Mouse (Mus musculus) right cerebral cortex, postnatal 4 days (tissue): ENCODE measurements around the gene Hist1h1c.
"Not testable (repeated sequence)": the region's sequence is repeated elsewhere in the genome, so short reads cannot be mapped to it uniquely, and the experiment has no call there.

Experiments used
- DNase-seq: peaks from one replicate; pipeline ENCODE4 v3.0.0-alpha.2; 2022

Hist1h1c gene

DNA sequence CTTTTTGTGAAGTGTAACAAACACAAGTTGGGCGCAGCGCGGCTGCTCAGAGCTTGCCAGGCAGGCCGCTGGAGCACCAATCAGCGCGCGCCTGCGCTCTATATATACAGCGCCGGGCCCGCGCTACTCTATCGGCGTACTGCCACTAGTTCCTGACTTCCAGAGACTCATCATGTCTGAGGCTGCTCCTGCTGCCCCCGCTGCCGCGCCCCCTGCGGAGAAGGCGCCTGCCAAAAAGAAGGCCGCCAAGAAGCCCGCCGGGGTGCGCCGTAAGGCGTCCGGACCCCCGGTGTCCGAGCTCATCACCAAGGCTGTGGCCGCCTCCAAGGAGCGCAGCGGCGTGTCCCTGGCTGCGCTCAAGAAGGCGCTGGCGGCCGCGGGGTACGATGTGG lies at the start of gene Hist1h1c:
Hist1h1c (plus strand) TSS at position 132 of the 392 bp plus-strand sequence.
- peak; percentile 84 for DNase-seq

DNA sequence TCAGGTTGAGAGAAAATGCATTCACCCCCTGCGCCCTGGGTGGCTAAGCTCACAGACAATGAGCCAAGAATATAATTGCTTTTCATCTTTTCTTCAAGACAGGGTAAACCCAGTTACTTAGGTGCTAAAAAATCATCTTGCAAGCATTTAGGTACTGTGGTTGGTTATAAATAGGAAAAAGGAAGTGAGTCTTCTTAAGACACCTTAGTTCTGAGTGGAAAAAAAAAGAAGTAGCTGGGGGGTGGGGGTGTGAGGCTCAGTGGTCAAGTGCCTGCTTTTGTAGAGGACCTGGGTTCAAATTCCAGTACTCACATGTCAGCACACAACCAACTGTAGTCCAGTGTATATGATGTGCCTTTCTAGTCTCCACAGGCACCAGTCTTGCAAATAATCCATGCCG lies 49.7 kb upstream of the Hist1h1c start:
- DNase-seq = no peak

DNA sequence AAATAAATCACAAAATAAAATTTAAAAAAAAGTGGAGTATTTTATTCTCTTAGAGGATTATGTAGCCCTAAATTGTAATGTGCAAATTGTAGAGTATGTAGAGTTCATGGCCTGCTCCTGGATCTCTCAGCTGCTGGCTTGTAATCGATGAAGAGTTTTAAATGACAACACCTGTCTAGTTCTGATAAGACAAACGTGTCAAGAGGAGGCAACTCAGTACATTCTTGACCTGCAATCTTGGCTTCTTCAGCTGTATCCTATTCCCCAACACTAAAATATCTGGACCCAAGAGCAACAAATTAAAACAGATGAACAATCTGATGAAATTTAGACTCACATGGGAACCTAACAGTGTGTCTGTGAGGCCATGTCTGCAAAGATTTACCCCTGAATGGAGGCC lies 49.1 kb upstream of the Hist1h1c start:
- DNase-seq = no peak

DNA sequence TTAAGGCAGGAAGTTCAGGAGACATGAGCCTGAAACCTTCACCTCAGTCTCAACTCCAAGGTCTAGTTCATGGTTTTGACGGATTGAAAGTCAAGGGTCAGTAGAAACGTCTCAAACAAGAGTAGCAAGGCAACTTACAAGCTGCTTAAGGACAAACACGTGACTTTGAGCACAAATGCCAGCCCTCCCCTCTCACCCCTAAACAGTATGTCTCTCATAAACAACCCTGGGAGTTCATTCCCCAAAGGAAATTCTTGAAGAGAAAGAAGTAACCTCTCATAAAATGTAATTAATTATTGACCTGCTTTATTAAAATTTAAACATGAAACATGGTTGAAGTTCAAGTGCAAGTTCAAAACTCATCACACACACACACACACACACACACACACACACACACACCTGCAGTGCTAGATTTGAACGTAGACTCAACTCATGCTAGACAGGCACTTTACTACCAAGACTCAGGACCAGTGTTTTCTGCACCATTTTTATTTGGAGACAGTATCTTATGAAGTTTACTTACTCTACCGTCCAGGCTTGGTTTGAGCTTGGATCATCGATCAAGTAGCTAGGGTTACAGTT lies 44.7 kb upstream of the Hist1h1c start:
- DNase-seq = no peak

DNA sequence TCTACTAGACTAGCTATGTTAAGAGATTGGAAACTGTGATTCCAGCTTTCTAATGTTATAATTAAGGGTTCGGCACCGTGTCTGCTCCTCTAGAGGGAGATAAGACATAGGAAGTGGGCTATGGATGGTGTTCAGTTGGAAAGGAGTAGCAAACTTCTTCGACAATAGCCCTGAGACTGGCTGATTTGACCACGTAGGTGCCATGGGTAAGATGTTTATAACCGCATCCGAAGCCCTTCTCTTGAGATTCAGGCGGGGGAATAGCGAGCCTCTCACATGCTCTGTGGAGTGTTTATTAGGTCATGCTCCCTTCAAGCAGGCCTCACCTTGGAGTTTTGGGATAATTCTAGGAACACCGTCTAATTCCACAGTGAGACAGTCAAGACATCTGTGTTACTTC lies 43.7 kb upstream of the Hist1h1c start:
- no peak for DNase-seq

DNA sequence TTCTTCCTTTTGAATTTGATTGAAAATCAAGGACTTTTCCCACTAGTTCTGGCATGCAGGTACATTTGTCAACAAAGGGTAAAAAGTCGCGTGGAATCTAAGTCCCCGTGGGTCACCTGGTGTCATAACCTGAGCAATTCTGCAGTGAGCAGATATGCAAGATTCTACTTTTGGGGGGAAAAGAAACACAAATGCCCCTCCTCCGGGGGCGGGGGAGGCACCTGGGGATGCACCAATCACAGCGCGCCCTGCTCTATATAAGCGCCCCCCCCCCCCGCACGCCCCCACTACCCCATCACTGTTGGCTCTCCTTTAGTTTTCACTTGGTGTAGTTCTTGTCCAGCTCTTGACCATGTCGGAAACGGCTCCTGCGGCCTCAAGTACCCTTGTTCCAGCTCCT lies 43.1 kb upstream of the Hist1h1c start, which contains the start of gene Hist1h1t:
Hist1h1t (plus strand) TSS at position 301 of the 400 bp plus-strand sequence.
- DNase-seq = no peak

DNA sequence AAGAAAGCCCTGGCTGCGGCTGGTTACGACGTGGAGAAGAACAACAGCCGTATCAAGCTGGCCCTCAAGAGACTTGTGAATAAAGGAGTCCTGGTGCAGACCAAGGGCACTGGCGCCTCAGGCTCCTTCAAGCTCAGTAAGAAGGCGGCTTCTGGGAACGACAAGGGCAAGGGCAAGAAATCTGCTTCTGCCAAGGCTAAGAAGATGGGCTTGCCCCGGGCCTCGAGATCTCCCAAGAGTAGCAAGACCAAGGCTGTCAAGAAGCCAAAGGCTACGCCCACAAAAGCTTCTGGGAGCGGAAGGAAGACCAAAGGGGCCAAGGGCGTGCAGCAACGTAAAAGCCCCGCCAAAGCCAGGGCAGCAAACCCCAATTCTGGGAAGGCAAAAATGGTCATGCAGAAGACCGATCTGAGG lies 42.5 kb upstream of the Hist1h1c start:
- DNase-seq = no peak

DNA sequence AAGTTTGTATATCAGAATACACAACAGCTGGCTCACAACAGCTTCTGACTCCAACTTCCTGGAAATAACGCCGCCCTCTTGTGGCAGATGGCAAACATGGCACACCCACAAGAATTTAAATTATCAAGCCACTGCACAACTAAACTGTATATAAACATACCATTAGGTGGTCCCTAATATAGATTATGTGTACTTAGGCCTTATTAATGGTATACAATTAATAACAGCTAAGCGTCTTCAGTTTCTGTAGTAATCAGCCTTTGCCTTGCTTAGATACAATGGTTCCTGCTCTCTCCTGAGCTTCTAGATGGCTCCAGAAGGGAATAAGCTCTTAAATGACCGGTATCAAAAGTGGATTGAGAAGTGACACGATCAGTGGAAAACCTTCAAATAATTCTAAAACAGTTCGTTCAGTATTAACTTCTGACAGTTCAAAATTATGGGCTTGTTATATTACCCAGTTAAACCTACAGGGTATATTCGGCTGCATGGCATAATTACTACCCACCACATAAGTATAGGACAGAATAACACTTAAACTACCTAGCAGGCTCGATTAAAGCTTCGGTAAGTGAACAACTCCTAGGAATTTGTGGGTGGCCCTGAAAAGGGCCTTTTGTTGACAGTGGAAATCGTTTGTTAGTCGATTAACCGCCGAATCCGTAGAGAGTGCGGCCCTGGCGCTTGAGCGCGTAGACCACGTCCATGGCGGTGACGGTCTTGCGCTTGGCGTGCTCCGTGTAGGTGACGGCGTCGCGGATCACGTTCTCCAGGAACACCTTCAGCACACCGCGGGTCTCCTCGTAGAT lies 40.9 kb upstream of the Hist1h1c start:
- peak; percentile 46 for DNase-seq

DNA sequence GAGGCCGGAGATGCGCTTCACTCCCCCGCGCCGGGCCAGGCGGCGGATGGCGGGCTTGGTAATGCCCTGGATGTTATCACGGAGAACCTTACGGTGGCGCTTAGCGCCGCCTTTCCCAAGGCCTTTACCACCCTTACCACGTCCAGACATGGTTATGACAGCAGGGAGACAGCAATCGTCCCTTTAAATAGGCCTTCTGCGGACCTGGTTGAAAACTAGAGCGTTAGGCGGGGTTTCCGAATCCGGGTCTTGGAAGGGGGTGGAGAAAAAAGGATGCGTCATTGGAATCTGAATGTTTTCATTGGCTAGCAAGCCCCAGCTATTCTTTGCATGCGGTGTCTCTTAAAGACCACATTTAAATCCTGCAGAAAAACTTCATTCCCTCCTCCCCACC lies 40.3 kb upstream of the Hist1h1c start, which contains the start of gene Hist1h4c:
Hist1h4c (minus strand) TSS at position 155 of the 394 bp plus-strand sequence.
- peak; percentile 93 for DNase-seq

DNA sequence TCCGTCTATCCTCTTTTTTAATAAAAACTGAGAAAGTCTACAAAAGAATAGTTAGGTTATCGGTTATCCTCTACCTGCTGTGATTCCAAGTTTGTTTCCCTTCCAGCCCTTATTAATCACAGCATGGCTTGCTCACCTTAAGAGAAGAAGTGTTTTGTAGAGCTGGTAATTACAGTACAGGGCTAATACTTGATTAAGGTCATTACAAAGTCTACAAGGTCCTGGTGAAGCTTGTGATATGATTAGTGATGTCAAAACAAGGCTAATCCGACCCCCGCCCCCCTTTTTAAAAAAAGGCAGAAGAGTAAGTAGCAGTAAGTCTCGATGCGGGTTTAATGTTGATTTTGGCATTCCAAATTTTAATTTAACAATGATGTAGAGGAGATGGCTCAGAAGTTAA lies 39.6 kb upstream of the Hist1h1c start:
- DNase-seq = no peak

DNA sequence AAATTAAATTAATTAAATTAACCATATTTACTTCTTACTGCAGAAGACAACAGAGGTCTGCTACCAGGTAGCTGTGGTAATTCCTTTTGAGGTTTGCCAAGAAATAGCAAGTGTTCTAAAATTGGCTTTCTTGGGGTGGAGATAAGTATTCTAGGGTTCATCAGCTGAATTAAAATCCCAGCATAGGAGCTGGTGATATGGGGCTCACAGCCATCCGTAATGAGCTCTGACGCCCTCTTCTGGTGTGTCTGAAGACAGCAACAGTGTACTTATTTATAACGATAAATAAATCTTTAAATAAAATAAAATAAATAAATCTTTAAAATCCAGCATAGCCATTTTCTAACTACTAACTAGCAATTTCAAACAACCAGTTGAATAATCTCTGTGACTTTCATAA lies 38.8 kb upstream of the Hist1h1c start:
- DNase-seq = no peak

DNA sequence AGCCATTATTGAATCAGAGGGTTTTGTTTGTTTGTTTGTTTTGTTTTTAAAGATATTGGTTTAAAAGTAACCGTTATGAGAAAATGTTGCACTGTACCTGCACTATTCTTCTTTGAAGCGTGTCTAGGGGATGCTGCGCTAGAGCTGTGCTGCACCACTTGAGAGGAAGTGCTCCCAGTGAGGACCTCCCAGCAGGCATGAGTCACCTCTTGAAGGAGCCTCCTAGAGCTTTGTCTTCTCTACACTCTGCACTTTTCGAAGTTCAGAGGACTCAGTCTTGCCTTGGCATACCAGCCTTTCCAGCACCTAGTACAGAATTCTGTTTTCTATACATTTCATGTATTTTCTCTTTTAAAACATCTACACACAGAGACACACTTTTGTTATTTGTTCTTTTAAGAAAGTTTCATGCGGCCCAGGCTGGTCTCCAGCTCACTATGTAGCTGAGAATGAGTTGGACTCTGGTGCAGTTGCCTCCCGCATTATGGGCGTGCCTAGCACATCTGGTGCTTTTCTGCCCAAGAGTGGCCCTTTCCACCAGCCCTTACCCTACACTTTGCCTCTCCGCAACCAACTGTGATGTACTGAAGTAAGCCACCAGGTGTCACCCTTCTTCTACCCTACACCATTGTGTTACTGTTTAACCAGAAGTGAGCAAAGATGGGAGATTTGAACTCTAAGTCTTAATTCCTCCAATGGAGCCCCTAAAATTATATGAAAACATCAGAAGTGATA lies 37.7 kb upstream of the Hist1h1c start:
- peak; percentile 34 for DNase-seq

DNA sequence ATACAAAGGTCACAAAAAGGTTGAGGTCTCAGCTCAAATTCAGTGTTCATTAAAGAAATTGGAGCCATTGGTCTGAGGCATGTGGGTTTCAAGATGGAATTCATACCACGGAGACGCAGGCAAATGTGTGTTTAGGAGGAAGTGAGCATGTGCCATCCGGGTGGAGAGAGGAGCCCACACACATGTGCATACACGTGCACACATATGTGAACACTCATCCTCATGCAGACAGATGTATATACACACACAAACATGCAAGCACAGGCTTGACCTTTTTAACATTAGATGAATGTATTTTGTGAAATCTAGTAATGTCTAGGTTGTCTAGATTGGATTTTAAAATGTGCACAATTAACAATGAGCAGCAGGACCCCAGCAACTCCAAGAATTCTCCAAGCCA lies 36.4 kb upstream of the Hist1h1c start:
- no peak for DNase-seq

DNA sequence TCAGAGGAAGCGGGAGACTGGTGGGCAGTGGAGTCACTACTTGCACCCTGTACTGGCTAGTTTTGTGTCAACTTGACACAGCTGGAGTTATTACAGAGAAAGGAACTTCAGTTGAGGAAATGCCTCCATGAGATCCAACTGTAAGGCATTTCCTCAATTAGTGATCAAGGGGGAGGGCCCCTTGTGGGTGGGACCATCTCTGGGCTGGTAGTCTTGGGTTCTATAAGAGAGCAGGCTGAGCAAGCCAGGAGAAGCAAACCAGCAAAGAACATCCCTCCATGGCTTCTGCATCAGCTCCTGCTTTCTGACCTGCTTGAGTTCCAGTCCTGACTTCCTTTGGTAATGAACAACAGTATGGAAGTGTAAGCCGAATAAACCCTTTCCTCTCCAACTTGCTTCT lies 35.8 kb upstream of the Hist1h1c start:
- not testable (repeated sequence) for DNase-seq

DNA sequence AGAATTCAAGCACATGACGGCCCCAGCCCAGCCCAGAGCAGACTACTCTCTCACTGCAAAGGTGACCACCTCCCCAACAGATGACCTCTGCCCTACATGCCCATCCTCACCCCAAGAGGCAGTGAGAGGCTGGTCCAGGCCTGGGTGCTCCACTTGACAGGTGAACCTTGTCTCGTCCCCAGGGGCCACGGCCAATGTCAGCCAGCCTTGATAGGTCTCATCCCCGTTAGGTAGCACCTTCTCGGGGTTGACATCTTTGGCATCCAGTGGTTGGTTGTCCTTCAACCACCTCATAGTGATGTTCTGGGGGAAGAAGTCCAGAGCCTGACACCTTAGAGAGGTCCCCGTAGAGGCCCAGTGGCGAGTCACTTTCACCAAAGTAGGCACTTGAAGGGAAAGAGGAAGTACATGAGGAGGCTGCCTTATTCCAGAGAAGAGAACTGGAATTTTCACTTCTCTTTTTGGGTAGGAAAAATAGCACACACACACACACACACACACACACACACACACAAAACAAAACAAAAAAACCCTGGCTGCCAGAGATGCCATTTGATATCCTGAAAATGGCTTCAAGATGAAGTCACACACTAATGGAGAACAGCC lies 32.8 kb upstream of the Hist1h1c start:
- no peak for DNase-seq

DNA sequence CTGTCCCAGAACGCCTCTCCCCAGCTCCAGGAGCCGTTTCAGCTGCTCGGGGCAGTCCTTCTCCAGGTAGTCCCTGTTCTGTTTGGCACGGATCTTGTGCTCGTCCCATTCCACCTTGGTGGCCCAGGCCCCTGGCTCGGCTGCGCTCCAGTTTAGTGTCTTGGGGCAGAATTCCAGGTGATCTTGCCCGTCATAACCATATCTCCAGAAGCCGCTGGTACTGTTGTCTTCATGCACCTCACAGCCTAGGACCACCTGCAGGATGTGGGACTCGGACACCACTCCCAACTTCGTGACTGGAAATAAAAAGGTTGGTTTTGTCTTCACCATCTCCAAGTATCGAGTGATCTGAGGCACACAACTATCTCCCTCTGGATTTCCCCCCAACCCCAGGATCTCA lies 31.8 kb upstream of the Hist1h1c start:
- no peak for DNase-seq

DNA sequence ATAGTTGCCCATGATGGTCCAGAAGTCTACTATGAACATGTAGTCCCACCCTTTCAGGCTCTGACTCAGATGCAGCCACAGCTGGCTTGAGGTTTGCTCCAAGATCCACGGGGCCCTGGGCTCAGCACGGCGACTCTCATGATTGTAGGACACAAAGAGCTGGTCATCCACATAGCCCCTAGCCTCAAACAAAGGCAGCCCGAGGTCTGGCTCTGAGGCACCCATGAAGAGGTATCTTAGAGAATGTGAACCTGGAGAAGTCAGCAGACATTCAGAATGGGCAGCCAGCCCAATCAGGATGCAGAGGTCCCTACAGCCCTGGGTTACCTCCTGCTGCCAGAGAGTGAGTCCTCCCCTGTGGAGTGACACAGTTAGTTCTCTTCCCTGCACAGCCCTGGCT lies 30.6 kb upstream of the Hist1h1c start:
- DNase-seq = no peak

DNA sequence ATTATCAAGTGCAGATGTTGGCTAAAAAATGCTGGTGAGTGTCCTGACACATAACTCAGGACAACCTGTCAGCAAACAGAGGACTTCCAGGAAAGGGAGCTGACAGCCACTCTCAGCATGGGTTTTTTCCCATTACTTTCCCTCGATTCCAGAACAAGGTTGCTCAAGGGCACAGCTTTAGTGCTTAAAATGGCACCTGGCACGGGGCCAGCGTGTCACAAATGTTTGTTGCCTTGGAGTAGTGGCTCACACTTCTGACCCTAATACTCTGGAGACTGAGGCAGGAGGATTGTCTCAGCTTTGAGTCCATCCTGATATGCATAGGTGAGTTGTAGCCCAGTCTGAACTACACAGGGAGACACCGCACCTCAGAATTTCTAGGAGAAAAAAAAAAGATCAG lies 30.0 kb upstream of the Hist1h1c start:
- DNase-seq = no peak

DNA sequence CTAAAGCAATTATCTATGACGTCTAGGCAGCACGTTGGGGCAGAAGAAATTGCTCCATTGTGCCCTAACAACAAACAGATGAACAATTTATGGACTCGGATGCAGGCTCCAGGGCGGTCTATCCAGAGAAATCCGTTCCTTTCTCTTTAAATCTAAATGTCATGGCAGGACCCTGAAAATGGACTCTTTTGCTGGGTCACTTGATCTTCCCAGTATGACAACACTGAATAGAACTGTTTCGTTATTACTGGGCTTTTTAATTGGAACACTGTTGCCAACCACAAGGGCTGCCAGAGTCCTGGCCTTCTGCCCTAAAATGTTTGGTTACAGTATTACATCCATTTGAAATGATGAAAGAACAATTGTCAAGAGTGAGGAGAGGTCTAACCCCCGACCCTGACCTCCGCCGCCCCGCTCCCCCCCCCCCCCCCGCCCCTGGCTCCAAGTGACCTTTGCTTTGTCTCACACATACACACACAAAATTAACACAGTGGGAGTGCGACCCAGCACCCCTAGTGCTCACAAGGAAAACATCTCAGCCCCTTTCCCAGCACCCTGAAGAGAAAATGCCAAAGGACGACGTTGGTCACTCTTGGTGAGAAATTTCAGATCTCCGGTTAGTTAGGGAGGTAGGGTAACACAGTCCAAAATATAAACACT lies 28.8 kb upstream of the Hist1h1c start:
- no peak for DNase-seq

DNA sequence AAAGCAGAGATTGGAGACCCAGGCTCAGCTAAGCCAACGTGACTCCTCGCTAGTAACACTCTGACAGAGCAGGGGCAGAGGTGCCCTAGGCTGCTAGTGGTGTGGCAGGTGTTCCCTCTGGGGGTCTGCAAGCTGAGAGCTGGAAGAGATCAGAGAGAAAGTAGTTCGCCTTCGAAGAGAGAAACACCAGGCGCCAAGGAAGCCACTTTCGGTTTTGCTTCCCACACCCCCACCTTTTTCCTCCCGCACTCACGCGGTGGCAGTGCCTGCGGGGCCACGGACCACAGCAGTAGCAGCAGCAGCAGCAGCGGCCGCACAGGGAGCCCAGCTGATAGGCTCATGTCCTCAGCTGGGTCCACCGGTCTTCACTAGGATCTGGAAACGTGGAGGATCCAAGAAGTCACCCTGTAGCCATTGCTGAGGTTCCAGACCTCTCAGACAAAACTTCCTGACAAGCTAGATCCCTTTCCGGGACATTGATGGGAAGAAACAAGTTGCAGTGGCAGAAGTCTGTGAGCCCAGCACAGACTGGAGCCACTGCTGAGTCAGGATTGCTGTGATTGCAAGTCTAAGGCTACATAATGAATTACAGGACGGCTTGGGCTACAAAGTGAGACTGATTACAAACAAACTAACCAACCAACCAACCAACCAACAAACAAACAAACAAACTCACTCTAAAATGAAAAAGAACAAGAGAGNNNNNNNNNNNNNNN lies 28.1 kb upstream of the Hist1h1c start, which contains the start of gene Hfe:
Hfe (minus strand) TSS at position 481 of the 716 bp plus-strand sequence.
- no peak for DNase-seq

DNA sequence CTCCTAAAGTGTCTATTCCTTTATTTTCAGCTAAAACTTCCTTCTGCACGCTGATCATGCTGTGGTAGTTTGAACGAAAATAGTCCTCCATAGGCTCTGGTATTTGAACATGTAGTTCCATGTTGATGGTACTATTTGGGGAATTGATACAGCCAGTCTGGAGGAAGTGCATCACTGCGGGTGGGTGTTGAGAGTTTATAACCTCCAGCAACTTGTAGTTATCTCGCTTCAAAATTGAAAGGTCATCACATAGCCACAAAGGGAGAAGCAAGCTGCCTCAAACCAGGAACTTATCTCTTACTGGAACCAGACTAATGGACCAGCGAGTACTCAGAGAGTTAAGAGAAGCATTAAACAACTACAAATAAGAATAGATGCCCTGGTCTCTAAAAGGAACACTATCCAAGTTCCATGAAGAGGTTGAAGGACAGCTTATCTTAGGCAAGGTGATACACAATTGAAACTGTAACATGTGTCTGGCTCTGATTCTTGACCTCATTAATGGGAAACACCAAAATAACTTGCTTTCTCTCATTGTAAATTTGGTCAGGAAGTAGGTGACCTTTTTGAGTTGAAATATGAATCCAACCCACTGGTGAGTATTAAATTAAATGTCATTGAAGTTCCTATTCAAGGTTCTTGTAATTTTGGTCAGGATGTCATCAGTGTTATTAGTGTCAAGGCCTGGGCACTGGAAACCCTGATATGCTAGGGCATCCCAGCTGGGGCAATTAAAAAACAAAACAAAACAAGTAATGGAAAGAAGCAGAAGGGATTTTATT lies 22.2 kb upstream of the Hist1h1c start:
- DNase-seq = no peak
